ENCODE assay signal across 9 mouse cellular contexts in genomic region chr2:132970772-132971173, GRCm38 (mm10). TPM values are rescaled to one million over a fixed set of nuclear protein-coding genes. Genes with fewer than 3 reads are reported as not detected.
A peak's percentile ranks its signal among the peaks of the same experiment; 100 is the strongest.
DNase-seq lines count a peak whose midpoint lies in the region; ATAC-seq lines count a peak whose summit lies in the region.
"Had no signal": no experiment of that assay in that cellular context is flagged by ENCODE, and none has a peak within 500 bp of the region (broad histone marks: within the 10 kb centered on the region; RNA-seq: fewer than 3 reads in every experiment).

No protein-coding gene starts in this region.

- H3K27ac ChIP-seq in midbrain, embryonic 11.5 days (ENCODE audit: low read depth, low read length): no peak overlapping the region
- no peak overlapping the region for H3K27ac ChIP-seq in midbrain, embryonic 10.5 days (replicated peaks)
- no peak overlapping the region for H3K27ac ChIP-seq in forebrain, embryonic 15.5 days (replicated peaks)

- H3K9ac ChIP-seq in midbrain, embryonic 11.5 days (ENCODE audit: low read length): no peak overlapping the region
- H3K9ac ChIP-seq in forebrain, embryonic 15.5 days (replicated peaks): no peak overlapping the region

- no peaks in the 10 kb centered on the region for H3K36me3 ChIP-seq in midbrain, embryonic 11.5 days (ENCODE audit: control insufficient read depth, insufficient read depth, low read length)
- no peaks in the 10 kb centered on the region for H3K36me3 ChIP-seq in midbrain, embryonic 10.5 days
- H3K36me3 ChIP-seq in forebrain, embryonic 15.5 days: no peaks in the 10 kb centered on the region

- H3K4me2 ChIP-seq in midbrain, embryonic 11.5 days: no peak overlapping the region
- no peak overlapping the region for H3K4me2 ChIP-seq in forebrain, embryonic 15.5 days (replicated peaks)

- 42% methylated on average over 4 of the region's 4 CpGs for WGBS in midbrain, embryonic 11.5 days
- WGBS in midbrain, embryonic 10.5 days: 45% methylated on average over 4 of the region's 4 CpGs
- WGBS in forebrain, embryonic 15.5 days: 31% methylated on average over 4 of the region's 4 CpGs

- DNase-seq in adrenal gland, postnatal 10 days: peak; percentile 16
- no peak for DNase-seq in adrenal gland, postnatal 25 days
- peak; percentile 92 for DNase-seq in midbrain, embryonic 11.5 days (ENCODE audit: low spot score, missing footprints)
- DNase-seq in midbrain, embryonic 10.5 days (ENCODE audit: low spot score): no peak
- DNase-seq in layer of hippocampus, postnatal 10 days (ENCODE audit: low spot score in 2 of 2): peak; percentile 17 to 35
- peak; percentile 61 for DNase-seq in skeletal muscle tissue, adult 2 months (ENCODE audit: low read depth, low spot score)
- no peak for DNase-seq in urinary bladder, adult 18-20 months (ENCODE audit: low spot score in 2 of 2)

- no peaks in the 10 kb centered on the region for H3K27me3 ChIP-seq in midbrain, embryonic 11.5 days (ENCODE audit: control insufficient read depth, insufficient read depth, low read length)
- no peaks in the 10 kb centered on the region for H3K27me3 ChIP-seq in midbrain, embryonic 10.5 days (ENCODE audit: low read depth, poor library complexity, severe bottlenecking)
- H3K27me3 ChIP-seq in forebrain, embryonic 15.5 days: no peaks in the 10 kb centered on the region

- H3K4me3 ChIP-seq in midbrain, embryonic 11.5 days (ENCODE audit: low read depth, low read length): no peak overlapping the region
- no peak overlapping the region for H3K4me3 ChIP-seq in midbrain, embryonic 10.5 days
- H3K4me3 ChIP-seq in forebrain, embryonic 15.5 days: no peak overlapping the region

- 0 out of 2 replicates have a peak, but pooled peaks have one; percentile 35 for ATAC-seq in midbrain, embryonic 11.5 days (ENCODE audit: low FRiP score)
- ATAC-seq in forebrain, embryonic 15.5 days (replicated peaks): peak; percentile 58; the same call in 1 of the 2 replicates

- H3K9me3 ChIP-seq in midbrain, embryonic 11.5 days (ENCODE audit: control insufficient read depth, low read length): no peaks in the 10 kb centered on the region
- H3K9me3 ChIP-seq in midbrain, embryonic 10.5 days (replicated peaks): no peaks in the 10 kb centered on the region
- H3K9me3 ChIP-seq in forebrain, embryonic 15.5 days: no peaks in the 10 kb centered on the region

- no peaks in the 10 kb centered on the region for H3K4me1 ChIP-seq in midbrain, embryonic 11.5 days (ENCODE audit: control insufficient read depth, insufficient read depth, low read length)
- no peaks in the 10 kb centered on the region for H3K4me1 ChIP-seq in midbrain, embryonic 10.5 days
- H3K4me1 ChIP-seq in forebrain, embryonic 15.5 days: no peaks in the 10 kb centered on the region

RNA-seq across cellular contexts. Expression of gene Fermt1, which starts 25.1 kb away (rescaled TPM):
- total RNA-seq in adrenal gland, postnatal 10 days (2021): under 1 TPM; 0.06 to 0.09 TPM
- total RNA-seq in adrenal gland, postnatal 25 days (2021): not detected in 2 replicates
- 1.1 and 1.4 TPM in 2 replicates for polyA plus RNA-seq in midbrain, embryonic 11.5 days (2014; fragmentation: Nextera tagmentation; extraction: Ambion mirVana)
- polyA plus RNA-seq in midbrain, embryonic 10.5 days (2016; fragmentation: Nextera tagmentation; extraction: Ambion mirVana): 4.3 and 5.1 TPM in 2 replicates
- polyA plus RNA-seq in forebrain, embryonic 15.5 days (2015; fragmentation: Nextera tagmentation; extraction: Ambion mirVana): not detected in 2 replicates
- under 1 TPM; 0.18 to 0.47 TPM for total RNA-seq in layer of hippocampus, postnatal 10 days (2021)
- total RNA-seq: heart, postnatal 36 days had no signal

Comparison
In these comparisons a context has a peak if more than half of its experiments do, and no peak if none do; other contexts are left out.
1. DNase-seq: peak in adrenal gland, postnatal 10 days (single experiment), midbrain, embryonic 11.5 days (single experiment), layer of hippocampus, postnatal 10 days (2 of 2) and skeletal muscle tissue, adult 2 months (single experiment); none in adrenal gland, postnatal 25 days (single experiment), midbrain, embryonic 10.5 days (single experiment) and urinary bladder, adult 18-20 months (0 of 2).